In genomic region chr5:148527632-148528031, GRCm38 (mm10) we compare ENCODE assay signal across 24 mouse cellular contexts. TPM values are rescaled to one million over a fixed set of nuclear protein-coding genes. Genes with fewer than 3 reads are reported as not detected.
DNase-seq lines count a peak whose midpoint lies in the region; ATAC-seq and TF ChIP-seq lines count a peak whose summit lies in the region.
"Had no signal": no experiment of that assay in that cellular context is flagged by ENCODE, and none has a peak within 500 bp of the region (broad histone marks: within the 10 kb centered on the region; RNA-seq: fewer than 3 reads in every experiment).

No protein-coding gene starts in this region.

- TF ChIP-seq CTCF in MEL (IDR thresholded peaks at IDR 0.05 in 2 of 3, conservative IDR thresholded peaks at IDR 0.05 in 1 of 3; ENCODE audit: control insufficient read depth in 1 of 3, insufficient read depth in 1 of 3, low read depth in 2 of 3, low read length in 3 of 3, poor library complexity in 1 of 3, severe bottlenecking in 1 of 3), result no peak
- no peak for TF ChIP-seq CTCF in intestine, postnatal 0 days (IDR thresholded peaks at IDR 0.05; ENCODE audit: low read depth)

- no peaks in the 10 kb centered on the region for H3K27me3 ChIP-seq in heart, embryonic 11.5 days (ENCODE audit: control insufficient read depth, insufficient read depth, low read length)
- H3K27me3 ChIP-seq in MEL (ENCODE audit: control insufficient read depth in 1 of 2, insufficient read depth in 2 of 2, low read length in 2 of 2), result no peaks in the 10 kb centered on the region
- H3K27me3 ChIP-seq in intestine, postnatal 0 days (replicated peaks; ENCODE audit: control insufficient read depth, insufficient read depth, low read length), result no peaks in the 10 kb centered on the region
- no peaks in the 10 kb centered on the region for H3K27me3 ChIP-seq in hindbrain, embryonic 13.5 days
- H3K27me3 ChIP-seq: CH12.LX; forebrain, embryonic 13.5 days; heart, embryonic 13.5 days; hindbrain, embryonic 15.5 days had no signal

- 37% methylated on average over 6 of the region's 6 CpGs for WGBS in heart, embryonic 11.5 days (ENCODE audit: insufficient replicate concordance)
- 9% methylated on average over 6 of the region's 6 CpGs for WGBS in intestine, postnatal 0 days
- WGBS in hindbrain, embryonic 13.5 days, result 68% methylated on average over 6 of the region's 6 CpGs

- TF ChIP-seq EP300 in MEL (IDR thresholded peaks at IDR 0.05; ENCODE audit: low read depth in 1 of 2, low read length in 2 of 2), result peak; percentile 35 to 41; a peak in 2 of 4 replicates

- no peak overlapping the region for H3K4me2 ChIP-seq in heart, embryonic 11.5 days
- H3K4me2 ChIP-seq in intestine, postnatal 0 days (replicated peaks; ENCODE audit: low read depth), result no peak overlapping the region
- no peak overlapping the region for H3K4me2 ChIP-seq in hindbrain, embryonic 13.5 days
- H3K4me2 ChIP-seq: forebrain, embryonic 13.5 days; heart, embryonic 13.5 days; hindbrain, embryonic 15.5 days had no signal

- peak; percentile 22 for DNase-seq in heart, adult 11 months
- DNase-seq in MEL (ENCODE audit: low read depth, low spot score), result peak; percentile 54
- DNase-seq in kidney, postnatal 36 days, result no peak
- DNase-seq: adrenal gland, adult 8-10 months; adrenal gland, postnatal 25 days; B cell, adult 2 months; cerebellum, adult 18-20 months; cerebellum, adult 9-10 months; cerebellum, postnatal 14 days; gastrocnemius, postnatal 14 days; heart, adult 2 months; heart, postnatal 14 days; heart, postnatal 4 days; kidney, adult 8-10 months had no signal

- H3K4me1 ChIP-seq in heart, embryonic 11.5 days (ENCODE audit: control insufficient read depth, insufficient read depth, low read length), result peaks cover 9% of the 10 kb centered on the region; the same call in 1 of the 2 replicates
- H3K4me1 ChIP-seq in MEL (ENCODE audit: control insufficient read depth in 1 of 2, insufficient read depth in 2 of 2, low read length in 2 of 2), result peaks cover 13 to 17% of the 10 kb centered on the region in 2 experiments
- H3K4me1 ChIP-seq in intestine, postnatal 0 days (replicated peaks; ENCODE audit: control insufficient read depth, insufficient read depth, low read length), result no peaks in the 10 kb centered on the region; the same call in 1 of the 2 replicates
- H3K4me1 ChIP-seq in hindbrain, embryonic 13.5 days (replicated peaks), result peaks cover 42% of the 10 kb centered on the region

- H3K4me3 ChIP-seq in heart, embryonic 11.5 days (ENCODE audit: low read depth, low read length), result no peak overlapping the region
- peak overlapping the region in 1 of 2 experiments; percentile 1; a peak in 1 of 4 replicates for H3K4me3 ChIP-seq in MEL (ENCODE audit: control insufficient read depth in 1 of 2, insufficient read depth in 1 of 2, low read depth in 2 of 2, low read length in 2 of 2)
- H3K4me3 ChIP-seq in intestine, postnatal 0 days (ENCODE audit: low read depth, low read length), result no peak overlapping the region
- no peak overlapping the region for H3K4me3 ChIP-seq in hindbrain, embryonic 13.5 days
- H3K4me3 ChIP-seq: forebrain, embryonic 10.5 days; forebrain, embryonic 13.5 days; heart, adult 2 months; heart, embryonic 13.5 days; hindbrain, embryonic 15.5 days had no signal

- H3K27ac ChIP-seq in heart, embryonic 11.5 days (ENCODE audit: low read depth, low read length), result no peak overlapping the region
- H3K27ac ChIP-seq in MEL (ENCODE audit: control insufficient read depth, low read depth, low read length), result peak overlapping the region; percentile 25; the same call in 1 of the 2 replicates
- no peak overlapping the region for H3K27ac ChIP-seq in intestine, postnatal 0 days (ENCODE audit: low read depth, low read length)
- H3K27ac ChIP-seq in hindbrain, embryonic 13.5 days, result no peak overlapping the region
- H3K27ac ChIP-seq: forebrain, embryonic 10.5 days; forebrain, embryonic 13.5 days; heart, adult 2 months; heart, embryonic 13.5 days; hindbrain, embryonic 15.5 days had no signal

- H3K9me3 ChIP-seq in heart, embryonic 11.5 days (replicated peaks; ENCODE audit: control insufficient read depth, low read length), result no peaks in the 10 kb centered on the region
- no peaks in the 10 kb centered on the region for H3K9me3 ChIP-seq in MEL (replicated peaks; ENCODE audit: insufficient read depth, low read length)
- no peaks in the 10 kb centered on the region for H3K9me3 ChIP-seq in intestine, postnatal 0 days (ENCODE audit: control insufficient read depth)
- no peaks in the 10 kb centered on the region for H3K9me3 ChIP-seq in hindbrain, embryonic 13.5 days
- H3K9me3 ChIP-seq: forebrain, embryonic 10.5 days; forebrain, embryonic 13.5 days; heart, embryonic 13.5 days; hindbrain, embryonic 15.5 days had no signal

- no peaks in the 10 kb centered on the region for H3K36me3 ChIP-seq in heart, embryonic 11.5 days (ENCODE audit: control insufficient read depth, insufficient read depth, low read length)
- peaks cover 0 to 23% of the 10 kb centered on the region in 2 experiments; a peak in 2 of 4 replicates for H3K36me3 ChIP-seq in MEL (ENCODE audit: control insufficient read depth in 1 of 2, insufficient read depth in 2 of 2, low read length in 2 of 2)
- no peaks in the 10 kb centered on the region for H3K36me3 ChIP-seq in intestine, postnatal 0 days (ENCODE audit: control insufficient read depth, insufficient read depth)
- H3K36me3 ChIP-seq in hindbrain, embryonic 13.5 days, result no peaks in the 10 kb centered on the region
- H3K36me3 ChIP-seq: heart, embryonic 13.5 days; hindbrain, embryonic 15.5 days had no signal

- no peak overlapping the region for H3K9ac ChIP-seq in heart, embryonic 11.5 days (ENCODE audit: low read depth, low read length)
- H3K9ac ChIP-seq in MEL (ENCODE audit: control insufficient read depth, low read depth, low read length, poor library complexity, severe bottlenecking), result no peak overlapping the region
- H3K9ac ChIP-seq in intestine, postnatal 0 days (ENCODE audit: low read depth, low read length), result no peak overlapping the region
- H3K9ac ChIP-seq in hindbrain, embryonic 13.5 days, result no peak overlapping the region
- H3K9ac ChIP-seq: forebrain, embryonic 13.5 days; heart, embryonic 13.5 days; hindbrain, embryonic 15.5 days had no signal

- peaks cover 38% of the 10 kb centered on the region for H3K79me2 ChIP-seq in MEL (ENCODE audit: control insufficient read depth, insufficient read depth, low read length, poor library complexity)

- no peak for ATAC-seq in heart, embryonic 11.5 days (replicated peaks; ENCODE audit: insufficient number of reproducible peaks, low FRiP score, low TSS enrichment)
- ATAC-seq in intestine, postnatal 0 days, result peak; percentile 42; the same call in 1 of the 2 replicates
- ATAC-seq in hindbrain, embryonic 13.5 days (ENCODE audit: low FRiP score), result no peak
- ATAC-seq: activated CD4-positive, CD25-positive, alpha-beta regulatory T cell, adult 4 months; forebrain, embryonic 13.5 days; forebrain, embryonic 16.5 days had no signal

- TF ChIP-seq POLR2A in MEL (IDR thresholded peaks at IDR 0.05; ENCODE audit: control insufficient read depth in 1 of 2, insufficient read depth in 1 of 2, low read depth in 1 of 2, low read length in 2 of 2, poor library complexity in 1 of 2), result no peak

- TF ChIP-seq RAD21 in MEL (IDR thresholded peaks at IDR 0.05; ENCODE audit: low read depth, low read length), result no peak

TF ChIP-seq in MEL, 35 proteins besides CTCF, POLR2A, EP300 and RAD21:
- TF ChIP-seq E2F4 (IDR thresholded peaks at IDR 0.05; ENCODE audit: borderline replicate concordance, low read depth, low read length) (no peak), GATA1 (IDR thresholded peaks at IDR 0.05; ENCODE audit: low read depth, low read length) (peak; percentile 47), POLR2AphosphoS2 (IDR thresholded peaks at IDR 0.05; ENCODE audit: low read length) (no peak)

RNA-seq across cellular contexts. Expression of gene Ubl3, which starts 25.0 kb away (rescaled TPM):
- polyA plus RNA-seq in heart, embryonic 11.5 days (2014; fragmentation: Nextera tagmentation; extraction: Ambion mirVana), result 57.1 and 59.1 TPM in 2 replicates
- total RNA-seq in MEL (2012; rRNA removed), result 41.0 and 50.7 TPM in 2 replicates
- 10 to 100 TPM in 1 of 2 experiments, not detected in 1; 59.0 TPM for polyA plus RNA-seq in MEL (2012; ENCODE audit: insufficient read depth in 1 of 2, insufficient read length in 2 of 2, low read depth in 1 of 2, low replicate concordance in 2 of 2, missing spikeins in 1 of 2)
- 87.7 and 92.6 TPM in 2 replicates for polyA plus RNA-seq in intestine, postnatal 0 days (2015; fragmentation: Nextera tagmentation; extraction: Ambion mirVana)
- 77.5 and 88.4 TPM in 2 replicates for polyA plus RNA-seq in hindbrain, embryonic 13.5 days (2015; fragmentation: Nextera tagmentation; extraction: Ambion mirVana)

Comparison
In these comparisons a context has a peak if more than half of its experiments do, and no peak if none do; other contexts are left out.
1. DNase-seq: peak in heart, adult 11 months (single experiment) and MEL (single experiment); none in kidney, postnatal 36 days (0 of 2).